Comparison of ENCODE assay signal across 24 mouse cellular contexts in the genomic region with DNA sequence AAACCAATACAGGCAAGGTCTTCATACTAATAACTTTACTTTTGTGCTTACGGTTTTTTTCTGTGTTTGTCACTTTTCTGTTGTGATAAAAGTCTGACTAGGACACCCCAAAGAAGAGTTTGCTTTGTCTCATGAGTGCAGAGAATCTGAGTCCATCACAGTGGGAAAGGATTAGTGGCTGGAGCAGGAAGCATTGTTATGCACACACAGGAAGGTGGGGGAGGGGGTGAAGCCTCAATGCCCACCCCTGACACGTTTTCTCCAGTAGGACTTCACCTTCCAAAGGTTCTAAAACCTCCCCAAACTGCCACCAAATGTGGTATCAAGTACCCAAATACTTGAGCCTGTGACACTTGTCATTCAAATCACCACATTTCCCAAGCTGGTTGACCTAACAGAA. TPM values are rescaled to one million over a fixed set of nuclear protein-coding genes. Genes with fewer than 3 reads are reported as not detected.
"Had no signal": no experiment of that assay in that cellular context is flagged by ENCODE, and none has a peak within 500 bp of the region (broad histone marks: within the 10 kb centered on the region; RNA-seq: fewer than 3 reads in every experiment).

No protein-coding gene starts in this region.

- DNase-seq: heart, postnatal 10 days; heart, postnatal 14 days; heart, postnatal 36 days; heart, postnatal 4 days; kidney, adult 11 months; kidney, adult 18-20 months; kidney, adult 2 months; kidney, adult 9 months; kidney, postnatal 10 days; kidney, postnatal 14 days; kidney, postnatal 36 days; kidney, postnatal 4 days; layer of hippocampus, adult 9-11 months; layer of hippocampus, postnatal 36 days had no signal

RNA-seq across cellular contexts. Expression of gene Ptf1a, which starts 16.5 kb away (rescaled TPM):
- total RNA-seq: heart, postnatal 10 days; heart, postnatal 14 days; heart, postnatal 36 days; heart, postnatal 4 days; hematopoietic stem cell, adult 5-6 weeks; layer of hippocampus, adult 18-20 months; layer of hippocampus, adult 2 months; layer of hippocampus, adult 8-10 months; layer of hippocampus, postnatal 10 days; layer of hippocampus, postnatal 14 days; layer of hippocampus, postnatal 25 days; layer of hippocampus, postnatal 36 days; left cerebral cortex, adult 18-20 months; left cerebral cortex, adult 2 months; left cerebral cortex, adult 8-10 months had no signal
